Mouse (Mus musculus): ENCODE results near the gene 3110018I06Rik.

- TF ChIP-seq CTCF (IDR thresholded peaks at IDR 0.05; ENCODE audit: insufficient read depth, low read length) (no peak), POLR2A (IDR thresholded peaks at IDR 0.05; ENCODE audit: borderline replicate concordance, extremely low read depth, low read depth, low read length) (no peak)
These were observed 11.8 kb upstream of the 3110018I06Rik start for GRCm38 (mm10) chr12:107476441-107477291.

All from lung, adult 2 months (tissue).